Mouse (Mus musculus): ENCODE results near the gene Asb2.

Gene Asb2

DNA sequence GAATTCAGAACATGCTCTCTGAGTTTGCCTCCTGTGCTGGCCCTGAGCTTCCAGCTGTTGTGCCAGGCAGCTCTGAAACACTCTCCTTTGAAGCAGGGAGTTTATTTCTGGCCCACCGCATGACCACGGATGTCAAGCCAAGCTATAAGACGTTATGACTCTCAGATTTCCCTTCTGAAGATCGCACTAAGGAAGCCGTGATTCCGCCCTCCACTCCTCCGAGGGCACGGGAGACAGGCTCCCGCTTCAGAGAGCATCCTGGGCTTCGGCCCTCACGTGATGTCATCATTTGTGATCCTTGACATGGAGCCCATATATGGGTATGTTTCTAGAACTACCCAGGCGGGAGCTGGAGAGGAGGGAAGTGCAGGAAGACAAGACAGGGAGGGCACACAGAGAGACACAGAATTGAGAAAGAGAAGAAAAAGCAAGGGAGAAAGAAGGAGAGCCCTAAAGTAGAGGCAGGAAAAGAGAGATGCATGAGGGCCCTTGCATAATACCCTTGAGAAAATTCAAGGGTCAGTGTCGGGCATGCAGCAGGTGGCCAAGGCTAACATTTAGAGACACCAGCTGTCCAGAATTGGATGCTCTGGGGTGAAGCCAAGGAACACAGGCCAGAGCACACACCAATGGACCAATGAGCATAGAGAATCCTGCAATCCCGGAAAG lies at the start of gene Asb2:
Gene Asb2, minus strand, starts transcription at position 256 of the 669 bp plus-strand sequence.
- no peak for DNase-seq (ENCODE audit: low read depth, low spot score)

DNA sequence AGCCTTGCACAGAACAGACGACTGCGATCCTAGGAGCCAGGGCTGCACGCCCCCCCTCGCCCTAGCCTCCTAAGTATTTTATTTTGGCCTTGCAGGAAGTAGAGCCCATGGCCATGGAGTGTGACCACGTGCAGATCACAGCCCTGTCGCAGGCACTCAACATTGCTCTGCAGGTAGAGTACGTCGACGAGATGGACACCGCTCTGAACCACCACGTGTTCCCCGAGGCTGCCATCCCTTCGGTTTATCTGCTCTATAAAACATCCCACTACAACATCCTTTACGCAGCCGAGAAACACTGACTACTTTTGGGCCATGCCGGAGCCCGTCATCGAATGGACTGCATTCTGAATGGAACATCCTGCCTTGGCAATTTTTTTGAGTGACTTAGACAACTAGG lies 48.3 kb upstream of the Asb2 start:
- DNase-seq (ENCODE audit: low read depth, low spot score), result no peak

DNA sequence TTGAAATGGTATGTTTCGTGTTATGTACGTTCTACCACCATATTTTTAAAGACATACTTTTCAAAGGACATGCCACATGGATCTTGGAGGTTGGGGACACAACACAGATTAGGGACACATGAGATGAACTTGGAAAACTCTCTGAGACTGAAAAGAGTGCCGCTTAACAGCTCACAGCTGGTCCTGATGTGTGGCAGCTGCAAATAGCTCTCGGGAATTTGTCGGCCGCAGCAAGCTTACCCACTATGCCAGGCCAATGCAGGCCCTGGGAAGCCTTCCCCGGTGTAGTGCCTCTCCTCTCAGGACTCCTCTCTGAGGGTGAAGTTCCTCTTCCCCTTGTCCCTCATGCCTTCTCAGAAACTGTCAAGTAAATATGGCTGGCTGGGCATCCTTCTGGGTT lies 41.0 kb upstream of the Asb2 start:
- no peak for DNase-seq (ENCODE audit: low read depth, low spot score)

DNA sequence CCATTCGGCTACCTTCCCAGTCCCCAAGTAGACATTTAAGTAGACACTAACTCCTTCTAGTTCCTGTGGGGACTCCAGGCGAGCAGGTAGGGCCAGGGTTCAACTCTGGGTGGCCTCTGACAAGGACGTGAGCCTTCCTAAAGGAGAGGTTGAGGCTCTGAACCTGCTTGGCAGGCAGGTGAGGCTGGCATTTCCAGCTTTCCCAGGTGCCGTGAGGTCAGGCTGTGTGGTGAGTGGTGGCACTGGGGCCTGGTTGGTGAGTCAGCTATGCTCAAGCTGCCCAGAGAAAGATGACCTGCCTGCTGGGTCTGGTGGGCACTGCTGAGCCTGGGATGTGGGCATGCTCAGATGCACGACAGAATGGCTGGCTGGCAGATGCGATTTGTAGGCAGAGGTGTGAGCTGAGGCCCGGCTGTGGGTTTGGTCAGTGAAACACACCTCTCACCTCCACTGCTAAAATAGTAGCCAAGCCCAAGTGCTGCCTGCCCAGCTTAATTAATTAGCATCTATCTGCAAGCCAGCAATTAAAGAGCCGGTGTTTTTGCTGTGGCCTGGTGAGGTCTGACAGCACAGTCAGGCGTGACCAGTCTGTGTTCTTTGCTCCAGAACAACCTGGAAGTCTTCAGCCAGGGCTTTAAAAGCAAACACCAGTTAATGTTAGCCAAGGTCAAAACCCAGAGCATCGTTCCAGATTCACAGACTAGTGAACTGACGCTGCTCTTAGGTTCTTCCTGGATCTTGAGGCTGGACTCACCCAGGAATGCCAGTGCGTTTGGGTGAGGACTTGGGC lies 39.9 kb upstream of the Asb2 start:
- no peak for DNase-seq (ENCODE audit: low read depth, low spot score)

DNA sequence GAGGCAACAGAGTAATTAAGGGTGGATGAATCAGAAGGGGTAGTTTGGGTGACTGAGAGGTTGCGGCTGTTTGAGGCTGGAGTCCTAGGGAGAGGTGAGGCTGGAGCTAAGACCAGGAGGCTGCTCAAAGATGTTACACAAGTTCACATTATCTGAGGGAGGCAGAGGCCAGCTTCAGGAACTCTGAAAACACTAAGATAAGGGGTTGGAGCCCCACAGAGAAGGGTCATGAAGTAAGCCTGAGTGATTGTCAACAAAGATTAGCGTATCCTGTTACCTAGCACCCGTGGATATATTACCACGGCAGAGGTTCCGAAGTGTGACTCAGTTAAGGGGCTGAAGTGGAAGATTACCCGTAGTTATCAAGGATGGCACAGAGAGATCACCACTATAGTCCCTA lies 37.7 kb upstream of the Asb2 start:
- no peak for DNase-seq (ENCODE audit: low read depth, low spot score)

DNA sequence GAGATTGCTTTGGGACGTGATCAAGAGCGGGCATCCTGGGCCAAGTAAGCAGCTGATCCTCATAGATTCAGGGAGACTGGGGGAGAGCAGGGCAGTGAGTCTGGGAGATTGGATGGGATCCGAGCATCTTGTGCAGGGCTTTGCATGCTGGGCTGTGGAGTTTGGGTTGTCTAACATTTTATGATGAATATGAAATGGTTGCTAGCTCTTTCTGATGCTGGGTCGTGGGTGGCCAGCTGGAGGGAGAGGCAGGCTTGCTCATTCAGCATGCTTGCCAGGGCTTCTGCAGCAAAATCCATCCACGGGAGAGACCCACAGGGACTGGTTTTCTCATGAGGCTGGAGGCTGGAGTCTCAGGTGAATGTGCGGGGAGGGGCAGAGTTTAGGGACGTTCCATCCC lies 35.3 kb upstream of the Asb2 start:
- DNase-seq (ENCODE audit: low read depth, low spot score), result no peak

DNA sequence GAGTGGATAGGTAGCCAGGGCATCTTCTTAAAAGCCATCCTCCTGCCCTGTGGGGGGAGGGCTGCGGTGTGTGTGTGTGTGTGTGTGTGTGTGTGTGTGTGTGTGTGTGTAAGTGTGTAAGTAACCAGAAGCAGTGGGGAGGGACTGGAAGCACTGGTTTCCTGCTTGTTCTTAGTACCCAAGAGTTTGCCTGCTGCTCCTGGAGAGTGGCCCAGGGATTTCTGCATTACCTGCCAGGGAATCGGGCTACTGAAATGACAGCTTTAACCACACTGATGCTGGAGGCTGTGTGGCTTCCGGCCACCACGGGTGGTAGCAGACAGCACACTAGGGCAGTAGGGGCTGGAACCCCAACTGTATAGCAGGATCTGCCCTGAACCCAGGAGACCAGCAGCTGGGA lies 34.2 kb upstream of the Asb2 start:
- no peak for DNase-seq (ENCODE audit: low read depth, low spot score)

DNA sequence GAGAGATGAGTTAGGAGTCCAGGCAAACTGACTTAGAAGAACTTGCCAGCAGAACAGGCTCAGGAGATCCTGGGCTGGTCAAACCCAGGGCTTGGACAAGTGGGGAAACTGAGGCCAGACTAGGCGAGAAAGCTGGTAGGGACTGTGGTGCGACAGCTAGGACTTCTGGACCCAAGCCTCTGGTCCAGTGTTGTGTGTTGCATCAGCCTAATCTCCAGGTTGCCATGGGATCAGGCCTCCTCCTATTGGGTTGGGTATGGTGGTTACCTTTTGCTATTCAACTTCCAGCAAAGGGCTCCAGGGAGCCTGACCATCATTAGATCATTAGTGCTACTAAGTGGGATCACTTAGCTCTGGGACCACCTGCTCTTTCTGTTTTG lies 33.5 kb upstream of the Asb2 start:
- DNase-seq (ENCODE audit: low read depth, low spot score), result peak; percentile 8

DNA sequence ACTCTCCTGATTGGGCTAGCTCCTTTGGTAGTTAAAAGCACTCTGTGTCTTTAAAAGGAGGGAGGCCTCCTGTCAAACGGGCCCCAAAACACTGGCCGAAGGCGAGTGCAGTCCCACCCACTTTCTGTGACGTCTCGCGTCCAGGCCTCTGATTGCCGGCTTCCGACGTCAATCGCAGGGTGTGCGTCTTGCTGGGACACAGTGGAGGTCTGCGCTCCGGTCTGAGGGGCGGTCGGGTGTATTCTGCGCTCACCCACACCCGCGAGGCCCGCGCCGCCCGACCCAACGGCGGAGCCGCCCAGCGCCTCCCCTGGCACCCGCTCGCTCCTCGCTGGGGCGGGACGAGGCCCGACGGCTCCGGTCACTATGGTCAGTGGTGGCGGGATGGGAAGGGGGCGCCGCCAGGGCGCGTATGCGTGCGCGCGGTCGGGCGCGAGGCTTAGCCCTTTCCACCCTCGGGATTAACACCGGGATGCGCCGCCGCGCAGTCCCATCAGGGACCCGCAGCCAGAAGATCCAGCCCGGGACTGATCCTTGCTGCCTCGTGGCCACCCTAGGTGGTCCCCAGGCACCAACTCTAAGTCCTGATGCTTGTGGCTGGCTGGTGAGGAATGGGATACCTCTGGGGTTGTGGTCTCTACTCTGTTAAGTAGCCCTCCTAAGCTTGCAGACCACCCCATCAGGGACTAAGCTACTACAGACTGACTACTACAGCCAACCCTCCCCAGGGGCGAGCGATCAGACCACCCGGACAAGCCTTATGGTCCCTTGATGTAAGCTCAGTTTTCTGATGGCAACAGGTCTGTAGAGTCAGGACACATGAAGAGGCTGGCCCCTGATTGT lies 32.9 kb upstream of the Asb2 start, which contains the start of gene Otub2:
Gene Otub2, plus strand, starts transcription at position 178 of the 843 bp plus-strand sequence.
- peak; percentile 95 for DNase-seq (ENCODE audit: low read depth, low spot score)

DNA sequence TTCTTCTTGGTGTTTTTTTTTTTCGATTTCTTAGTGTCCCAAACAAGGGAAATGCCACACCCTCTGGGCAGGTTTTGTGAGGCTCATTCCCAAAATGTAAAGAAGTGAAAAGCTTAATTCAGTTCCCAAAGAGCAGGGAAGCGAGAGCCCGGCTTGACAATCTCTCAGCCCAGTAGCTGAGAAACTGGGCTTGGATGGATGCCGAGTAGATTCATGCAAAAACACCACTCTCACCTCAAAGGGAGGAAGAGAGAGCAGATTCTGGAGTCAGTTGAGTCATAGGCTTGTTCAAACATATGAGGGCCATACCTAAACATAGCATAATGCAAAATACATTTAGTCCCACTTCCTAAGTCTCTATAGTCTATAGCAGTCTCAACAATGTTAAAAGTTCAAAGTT lies 24.4 kb upstream of the Asb2 start:
- DNase-seq (ENCODE audit: low read depth, low spot score), result no peak

DNA sequence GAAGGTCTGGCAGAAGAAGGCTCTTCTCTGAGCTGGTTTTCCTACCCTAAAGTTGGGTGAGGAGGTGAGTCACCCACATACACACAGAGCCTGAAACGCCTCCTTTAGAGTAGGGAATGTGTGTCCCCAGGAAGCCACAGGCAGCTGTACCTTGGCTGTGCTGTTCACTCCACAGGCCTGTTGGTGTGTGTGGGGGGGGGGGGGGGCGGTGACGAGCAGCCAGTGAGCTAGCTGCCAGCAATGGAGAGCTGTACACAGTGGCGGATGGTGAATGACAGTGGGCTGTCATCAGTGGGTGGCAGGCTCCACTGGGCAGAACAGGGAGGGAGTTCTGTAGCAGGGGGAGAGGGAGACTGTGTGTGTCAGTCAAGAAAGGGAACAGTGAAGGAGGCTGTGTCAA lies 21.0 kb upstream of the Asb2 start:
- no peak for DNase-seq (ENCODE audit: low read depth, low spot score)

DNA sequence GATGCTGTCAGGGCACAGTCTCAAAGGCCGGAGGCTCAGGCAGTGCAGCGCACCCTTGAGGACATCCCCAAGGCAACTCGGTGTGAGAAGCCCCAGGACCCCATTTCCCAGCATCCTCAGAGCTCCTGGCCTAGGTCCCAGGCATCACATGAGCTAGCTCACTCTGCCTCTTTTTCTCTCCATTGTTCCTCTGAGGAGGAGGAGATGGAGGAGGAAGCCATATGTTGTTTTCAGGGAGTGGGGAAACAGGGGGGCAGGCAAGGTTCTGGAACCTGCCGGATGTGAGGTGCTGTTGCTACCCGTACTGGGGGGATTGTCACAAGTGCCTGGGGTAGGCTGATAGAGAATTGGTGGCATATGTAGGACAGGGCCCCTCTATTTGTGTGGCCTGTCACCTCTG lies 20.3 kb upstream of the Asb2 start:
- DNase-seq (ENCODE audit: low read depth, low spot score), result no peak

DNA sequence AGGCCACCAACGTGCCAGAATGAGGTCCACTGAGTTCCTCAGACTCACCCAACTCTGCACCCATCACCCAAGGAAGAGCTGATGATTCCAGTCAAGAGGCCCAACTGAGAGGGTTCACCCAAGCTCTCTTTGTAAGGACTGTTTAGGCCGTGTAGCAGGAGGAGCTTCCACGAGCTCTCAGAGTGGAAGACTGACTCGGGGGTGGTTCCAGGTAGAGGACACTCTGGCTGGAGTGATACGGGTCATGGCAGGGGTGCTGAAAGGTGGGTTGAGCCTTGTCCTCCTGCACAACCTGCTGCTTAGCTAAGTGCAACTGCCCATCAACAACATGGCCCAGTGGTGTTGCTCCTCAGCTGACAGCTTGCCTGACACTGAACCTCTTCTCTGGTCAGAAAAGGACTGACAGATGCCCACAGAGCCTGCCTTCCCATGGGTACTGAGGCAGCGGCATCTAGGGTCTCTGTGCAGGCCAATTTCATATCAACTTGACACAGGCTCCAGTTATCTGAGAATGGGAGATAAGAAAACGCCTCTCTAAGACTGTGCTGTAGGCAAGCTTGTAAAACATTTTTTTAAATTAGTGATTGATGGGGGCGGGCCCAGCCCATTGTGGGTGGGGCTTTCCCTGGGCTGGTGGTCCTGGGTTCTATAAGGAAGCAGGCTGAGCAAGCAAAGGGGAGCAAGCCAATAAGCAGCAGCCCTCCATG lies 17.9 kb upstream of the Asb2 start:
- DNase-seq (ENCODE audit: low read depth, low spot score), result no peak

DNA sequence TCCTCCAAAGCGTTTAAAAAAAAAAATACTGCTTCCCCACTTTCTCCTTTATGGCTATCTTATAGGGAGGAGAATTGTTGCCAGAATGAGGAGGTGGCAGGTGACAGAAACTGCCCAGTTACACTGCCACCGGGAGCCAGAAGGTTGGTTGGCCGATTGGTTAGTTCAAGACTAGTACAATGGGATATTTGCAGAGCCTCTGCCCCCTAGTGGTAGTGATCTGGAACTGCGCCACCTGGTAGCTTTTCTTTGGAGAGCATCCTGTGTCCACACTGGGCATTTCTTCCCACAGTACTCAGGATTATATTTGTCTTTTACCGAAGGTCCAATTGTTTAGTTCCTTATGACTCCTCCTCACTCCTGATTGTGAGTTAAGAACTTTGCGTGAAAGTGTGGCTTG lies 15.9 kb upstream of the Asb2 start:
- no peak for DNase-seq (ENCODE audit: low read depth, low spot score)

DNA sequence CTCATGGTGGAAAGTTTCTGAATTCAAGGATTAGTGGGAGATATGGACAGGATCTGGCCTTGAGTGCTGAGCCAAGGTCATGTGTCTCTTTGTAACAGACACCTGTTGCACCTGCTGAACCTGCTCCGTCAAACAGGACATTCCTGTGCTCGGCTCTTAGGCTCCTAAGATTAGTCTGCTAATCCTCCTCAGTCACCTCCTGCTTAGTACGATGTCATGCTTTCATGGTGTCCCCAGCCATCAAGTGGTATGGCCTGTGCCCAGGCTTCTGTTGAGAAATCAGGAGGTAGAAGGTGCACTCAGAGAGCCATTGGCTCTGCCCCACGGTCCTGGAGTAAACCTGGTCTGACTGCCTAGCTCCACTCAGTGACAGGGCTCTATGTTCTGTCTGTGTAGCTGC lies 15.1 kb upstream of the Asb2 start:
- no peak for DNase-seq (ENCODE audit: low read depth, low spot score)

DNA sequence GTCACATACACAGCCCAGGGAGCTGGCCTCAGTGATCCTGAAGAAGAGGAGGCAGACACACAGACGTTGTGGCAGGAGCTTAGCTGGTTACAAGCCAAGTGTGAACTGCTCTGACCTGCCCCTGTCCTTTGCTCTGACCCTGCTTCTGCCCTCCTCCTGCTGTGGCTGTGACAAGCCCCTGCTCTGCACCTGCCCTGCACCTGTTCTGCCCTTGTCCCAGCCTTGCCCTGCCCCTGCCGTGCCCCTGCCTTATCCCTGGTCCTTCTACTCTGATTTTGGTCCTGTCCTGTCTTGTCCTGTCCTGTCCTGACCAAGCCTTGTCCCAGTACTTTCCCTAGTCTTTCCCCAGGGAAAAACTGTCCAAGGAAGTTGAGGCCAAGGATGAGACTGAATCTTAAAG lies 13.0 kb upstream of the Asb2 start:
- no peak for DNase-seq (ENCODE audit: low read depth, low spot score)

DNA sequence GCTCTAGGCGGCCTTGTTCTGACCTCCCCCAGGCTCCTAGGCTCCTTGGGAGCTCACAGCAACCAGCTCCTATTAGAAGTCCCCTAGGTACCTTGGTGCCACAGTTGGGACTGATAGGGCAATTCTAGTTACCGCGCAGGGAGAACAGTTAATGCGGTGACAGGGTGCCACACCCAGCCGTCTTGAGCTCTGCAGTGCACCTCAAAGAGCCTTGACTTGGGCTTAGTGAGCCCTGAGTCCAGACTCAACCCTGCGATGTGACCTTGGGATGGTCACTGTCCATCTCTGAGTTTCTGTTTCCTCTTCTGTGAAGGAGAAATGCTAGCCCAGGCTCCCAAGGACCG lies 12.5 kb upstream of the Asb2 start:
- no peak for DNase-seq (ENCODE audit: low read depth, low spot score)

DNA sequence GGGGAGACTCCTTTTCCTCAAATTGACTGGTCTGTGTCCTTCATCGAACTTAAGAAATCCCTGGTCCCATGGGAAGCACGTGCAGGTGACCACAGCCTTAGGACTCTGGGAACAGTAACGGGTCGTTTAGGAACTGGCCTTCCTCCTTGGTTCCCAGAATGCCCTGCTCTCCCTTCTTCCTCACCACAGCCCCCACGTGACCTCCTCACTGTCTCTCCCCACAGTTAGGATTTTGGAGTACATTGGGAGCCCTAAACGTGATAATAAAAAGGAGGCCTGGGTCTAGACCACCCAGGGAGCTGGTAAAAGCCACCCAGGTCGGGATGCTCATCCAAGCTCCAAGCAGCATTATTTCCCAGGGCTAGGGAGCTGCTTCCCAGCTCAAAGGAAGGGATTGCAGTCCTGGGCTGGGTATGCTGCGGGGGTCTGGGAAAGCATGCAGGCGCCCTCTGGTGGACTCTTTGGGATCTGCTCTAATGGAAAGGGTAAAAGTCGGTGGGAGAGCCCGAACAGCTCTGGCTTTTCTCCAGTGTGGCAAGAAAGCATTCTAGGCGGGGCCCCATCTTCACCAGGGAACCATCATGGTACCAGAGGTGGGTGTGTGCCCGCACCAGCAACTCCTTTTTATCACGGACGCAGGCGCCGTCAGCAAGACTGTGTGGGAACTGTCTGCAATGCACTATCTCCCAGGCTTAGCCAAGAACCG lies 12.0 kb upstream of the Asb2 start:
- no peak for DNase-seq (ENCODE audit: low read depth, low spot score)

DNA sequence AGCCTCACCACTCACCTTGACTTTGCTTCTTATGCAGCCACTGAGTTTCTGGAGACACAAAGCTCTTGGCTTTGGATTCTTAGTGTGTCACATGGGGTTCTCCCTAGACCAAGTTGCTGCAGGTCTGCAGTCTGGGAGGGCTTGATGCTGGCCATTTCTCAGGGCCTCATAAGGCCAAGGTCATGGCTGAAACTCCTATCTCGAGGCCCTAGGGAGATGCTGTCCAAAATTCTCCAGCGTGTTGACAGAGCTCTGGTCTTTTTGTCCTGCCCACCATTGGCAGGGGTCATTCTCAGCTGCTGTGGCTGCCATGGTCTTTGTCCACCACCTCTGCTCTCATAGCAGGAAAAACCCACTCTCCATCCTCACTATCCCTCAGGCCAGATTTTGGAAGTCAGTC lies 11.4 kb upstream of the Asb2 start:
- no peak for DNase-seq (ENCODE audit: low read depth, low spot score)

DNA sequence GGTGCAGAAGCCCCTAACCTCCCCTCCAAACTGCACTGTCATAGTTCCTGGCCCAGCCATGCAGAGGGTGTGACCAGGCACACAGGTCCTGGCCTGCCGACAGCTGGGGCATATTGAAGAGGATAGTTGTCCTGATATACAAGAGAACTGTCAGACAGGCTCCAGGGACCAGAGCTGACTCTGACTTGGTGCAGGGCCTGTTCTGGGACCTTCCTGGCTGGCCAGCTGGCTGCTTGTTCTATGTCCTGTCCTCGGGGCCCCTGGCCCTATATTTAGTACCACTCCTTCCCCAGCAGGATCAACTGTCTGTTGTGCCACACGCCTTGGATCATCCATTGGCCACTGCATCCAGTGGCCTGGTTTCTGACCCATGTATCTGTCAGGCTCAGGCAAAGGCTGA lies 6.5 kb upstream of the Asb2 start:
- no peak for DNase-seq (ENCODE audit: low read depth, low spot score)

DNA sequence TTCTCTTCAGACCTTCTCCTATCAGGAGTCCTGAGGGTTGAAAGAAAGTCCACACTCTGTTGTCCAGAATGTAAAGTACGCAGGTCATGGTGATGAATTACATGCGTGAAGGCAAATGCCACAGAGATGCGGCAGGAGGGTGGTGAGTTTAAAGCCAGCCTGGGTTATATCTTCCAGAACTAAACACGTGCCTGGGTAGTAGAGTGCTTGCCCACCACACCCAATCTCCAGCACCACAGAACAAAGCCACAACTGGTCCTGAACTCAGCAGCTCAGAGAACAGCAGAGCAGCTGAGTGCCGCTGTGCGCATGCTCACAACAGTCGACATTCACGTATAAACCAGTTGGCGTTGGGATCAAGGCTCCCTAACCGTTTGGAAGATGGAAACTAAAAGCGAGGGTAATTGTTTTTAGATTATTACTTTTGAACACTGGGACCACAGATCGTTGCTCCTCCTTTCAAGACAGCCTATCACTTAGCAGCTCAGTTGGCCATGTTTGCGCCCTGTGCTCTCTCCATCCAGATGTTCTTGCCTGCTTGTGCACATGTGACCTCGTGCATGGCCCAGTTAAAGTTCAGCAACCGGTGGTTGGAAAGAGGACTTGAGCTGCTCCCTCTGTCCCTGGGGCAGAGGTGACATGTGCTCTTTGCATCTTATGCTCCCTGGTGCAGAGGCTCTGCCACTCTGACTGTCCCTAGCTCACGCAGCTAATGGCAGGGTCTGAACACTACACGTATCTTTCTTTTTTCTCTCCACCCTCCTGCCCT lies 5.9 kb upstream of the Asb2 start:
- DNase-seq (ENCODE audit: low read depth, low spot score), result no peak
